Mouse (Mus musculus): ENCODE data around the gene 1700001J03Rik.

Gene 1700001J03Rik

GRCm38 (mm10) chr5:146185204-146185603 is at the start of gene 1700001J03Rik:
1700001J03Rik (minus strand) TSS chr5:146185304.
- in situ Hi-C loops (cut with MboI, MseI) = loop anchor here (5.0 kb wide), 1 partner anchor 117 kb away; no protein-coding TSS in a partner anchor

GRCm38 (mm10) chr5:146234336-146234735 is 49.2 kb upstream of the 1700001J03Rik start:
- in situ Hi-C loops (cut with MboI, MseI) = loop anchor here (25.0 kb wide), 1 partner anchor 853 kb away; the partner anchor contains the start of genes Lnx2 and Polr1d

- in situ Hi-C loops (cut with MboI, MseI) = loop anchor here (25.0 kb wide), 1 partner anchor 854 kb away; the partner anchor contains the start of genes Lnx2 and Polr1d
Observed at GRCm38 (mm10) chr5:146232816-146233215, 47.7 kb upstream of the 1700001J03Rik start.

DNA sequence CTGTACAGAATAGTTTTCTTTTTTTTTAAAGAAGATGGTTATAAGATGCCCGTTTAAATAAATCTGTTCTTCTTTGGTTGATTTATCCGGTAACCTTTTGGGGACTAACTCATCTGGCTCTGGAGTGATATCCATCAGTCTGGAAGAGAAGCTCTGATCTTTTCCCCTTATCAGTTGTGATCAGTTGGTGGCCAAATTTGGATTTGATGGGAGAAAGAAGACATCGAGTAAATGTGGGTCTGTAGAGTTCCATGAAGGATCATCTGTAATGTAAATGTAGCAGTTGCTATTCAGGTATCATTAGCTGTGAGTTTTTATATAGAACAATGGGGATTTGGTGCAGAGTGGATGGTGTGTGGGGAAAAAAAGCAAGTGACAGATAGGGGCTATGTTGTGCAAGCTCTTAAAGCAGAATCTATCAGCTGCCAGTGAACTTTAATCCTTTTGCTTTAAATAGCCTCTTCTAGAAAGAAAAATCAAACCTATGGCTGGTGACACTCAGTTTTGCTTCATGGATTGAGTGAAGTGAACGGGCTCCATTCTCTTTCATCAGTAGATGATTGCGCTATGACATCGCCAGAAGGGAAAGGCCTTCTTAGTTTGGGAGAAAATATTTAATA is 47.1 kb upstream of the 1700001J03Rik start:
- in situ Hi-C loops (cut with MboI, MseI) = loop anchor here (25.0 kb wide), 1 partner anchor 855 kb away; the partner anchor contains the start of genes Lnx2 and Polr1d

DNA sequence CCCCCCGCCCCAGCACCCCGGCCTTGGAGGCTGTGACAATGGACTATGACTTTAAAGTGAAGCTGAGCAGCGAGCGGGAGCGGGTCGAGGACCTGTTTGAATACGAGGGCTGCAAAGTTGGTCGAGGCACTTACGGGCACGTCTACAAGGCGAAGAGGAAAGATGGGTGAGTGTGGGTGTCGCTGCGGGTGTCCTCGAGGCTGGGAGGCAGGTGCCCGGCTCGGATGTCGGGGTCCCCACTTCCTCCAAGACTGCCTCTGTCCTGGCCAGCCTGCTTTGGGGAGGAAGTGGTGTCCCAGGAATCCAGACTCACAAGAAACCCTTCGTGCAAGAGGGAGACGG is 46.5 kb upstream of the 1700001J03Rik start:
- in situ Hi-C loops (cut with MboI, MseI) = loop anchor here (25.0 kb wide), 1 partner anchor 856 kb away; the partner anchor contains the start of genes Lnx2 and Polr1d

DNA sequence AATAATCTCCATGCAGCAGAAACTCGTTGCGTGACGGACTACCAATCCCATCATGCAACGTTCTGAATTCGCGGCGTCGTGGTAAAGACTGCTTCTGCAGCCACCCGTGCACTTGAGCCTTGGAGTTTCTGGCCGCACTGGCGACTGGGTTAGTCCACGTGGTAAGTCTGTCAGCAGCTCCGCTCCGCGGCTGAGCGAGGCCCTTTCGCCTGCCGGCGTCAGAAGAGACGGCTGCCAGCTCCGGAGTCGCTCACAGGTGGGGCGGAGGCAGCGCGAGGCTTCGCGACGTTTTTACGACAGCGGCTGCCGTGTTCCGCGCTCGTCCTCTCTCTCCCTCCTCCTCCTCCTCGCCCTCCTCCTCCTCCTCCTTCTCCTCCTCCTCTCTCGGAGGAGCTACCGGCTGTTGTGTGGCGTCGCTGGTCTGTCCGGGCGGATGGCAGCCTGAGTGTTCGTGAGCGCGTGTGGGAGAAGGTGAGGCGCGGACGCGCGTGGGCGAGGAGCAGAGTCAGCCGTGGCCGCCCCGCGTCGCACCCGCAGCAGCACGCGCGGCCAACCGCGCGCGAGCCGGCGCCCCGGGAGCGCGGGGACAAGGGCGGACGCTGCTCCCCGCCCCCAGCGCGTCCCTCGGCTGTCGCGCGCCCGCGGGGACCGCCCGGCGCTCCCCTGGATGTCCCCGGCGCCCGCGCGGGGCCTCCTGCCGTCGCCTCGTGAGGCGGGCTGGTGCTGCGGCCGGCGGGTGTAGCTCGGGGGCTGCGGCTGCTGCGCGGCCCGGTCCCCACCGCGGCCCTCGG is 46.0 kb upstream of the 1700001J03Rik start, which contains the start of gene Cdk8:
Cdk8 (plus strand) TSS at position 367 of the 791 bp plus-strand sequence.
- in situ Hi-C loops (cut with MboI, MseI) = loop anchor here (25.0 kb wide), 1 partner anchor 856 kb away; the partner anchor contains the start of genes Lnx2 and Polr1d

GRCm38 (mm10) chr5:146229869-146230650 is 45.0 kb upstream of the 1700001J03Rik start:
- in situ Hi-C loops (cut with MboI, MseI) = loop anchor here (10.0 to 25.0 kb wide), 2 partner anchors 857 to 1635 kb away; partner anchors contain the start of genes Lnx2, Polr1d and Pomp

DNA sequence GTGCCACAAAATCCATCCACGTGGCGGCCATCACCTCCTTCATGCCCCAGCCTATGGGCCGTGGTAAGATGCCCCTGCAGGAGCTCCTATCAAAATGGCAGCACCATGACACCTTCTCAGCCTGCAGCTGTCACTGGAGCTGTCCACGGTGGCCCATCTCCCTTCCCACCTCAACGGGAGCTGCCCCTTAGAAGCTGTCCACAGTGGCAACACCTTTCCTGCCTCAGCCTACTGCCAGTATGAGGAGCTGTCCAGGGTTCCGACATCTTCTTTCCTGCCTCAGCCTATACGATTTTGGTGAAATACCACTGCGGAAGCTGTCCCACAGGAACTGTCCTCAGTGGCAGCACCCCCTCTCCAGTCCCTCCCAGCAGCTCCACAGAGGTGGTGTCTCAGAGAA is 42.4 kb upstream of the 1700001J03Rik start:
- in situ Hi-C loops (cut with MboI, MseI) = loop anchor here (10.0 to 25.0 kb wide), 2 partner anchors 860 to 1637 kb away; partner anchors contain the start of genes Lnx2, Polr1d and Pomp

- in situ Hi-C loops (cut with MboI, MseI) = loop anchor here (10.0 to 25.0 kb wide), 2 partner anchors 564 to 1641 kb away; partner anchors contain the start of genes Pomp and Usp12
Observed at GRCm38 (mm10) chr5:146223786-146224185, 38.7 kb upstream of the 1700001J03Rik start.

- in situ Hi-C loops (cut with MboI, MseI) = loop anchor here (10.0 to 25.0 kb wide), 2 partner anchors 566 to 1643 kb away; partner anchors contain the start of genes Pomp and Usp12
Observed at GRCm38 (mm10) chr5:146221722-146222121, 36.6 kb upstream of the 1700001J03Rik start.

- in situ Hi-C loops (cut with MboI, MseI) = loop anchor here (10.0 to 25.0 kb wide), 2 partner anchors 566 to 1644 kb away; partner anchors contain the start of genes Pomp and Usp12
Observed at GRCm38 (mm10) chr5:146220879-146221714, 36.0 kb upstream of the 1700001J03Rik start, which contains the start of gene Rnf6. Rnf6 (minus strand) TSS chr5:146221555.

DNA sequence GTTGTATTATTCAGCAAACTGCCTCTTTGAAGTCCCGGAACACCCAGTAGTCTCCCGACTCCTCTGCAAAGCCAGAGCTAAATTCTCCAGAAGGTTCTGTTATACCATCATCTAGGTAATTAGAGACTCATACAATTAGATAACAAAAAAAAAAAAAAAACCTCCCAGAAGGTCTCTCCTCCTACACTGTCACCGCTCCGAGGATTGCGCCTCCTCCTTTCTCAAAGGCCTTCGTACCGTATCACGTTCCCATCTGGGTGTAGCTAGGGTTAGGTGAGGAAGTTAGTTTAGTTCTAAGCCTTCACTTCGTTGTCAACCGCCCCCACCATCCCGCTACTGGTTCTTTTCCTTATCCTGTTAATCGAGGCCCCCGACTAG is 35.4 kb upstream of the 1700001J03Rik start:
- in situ Hi-C loops (cut with MboI, MseI) = loop anchor here (10.0 to 25.0 kb wide), 2 partner anchors 567 to 1644 kb away; partner anchors contain the start of genes Pomp and Usp12

DNA sequence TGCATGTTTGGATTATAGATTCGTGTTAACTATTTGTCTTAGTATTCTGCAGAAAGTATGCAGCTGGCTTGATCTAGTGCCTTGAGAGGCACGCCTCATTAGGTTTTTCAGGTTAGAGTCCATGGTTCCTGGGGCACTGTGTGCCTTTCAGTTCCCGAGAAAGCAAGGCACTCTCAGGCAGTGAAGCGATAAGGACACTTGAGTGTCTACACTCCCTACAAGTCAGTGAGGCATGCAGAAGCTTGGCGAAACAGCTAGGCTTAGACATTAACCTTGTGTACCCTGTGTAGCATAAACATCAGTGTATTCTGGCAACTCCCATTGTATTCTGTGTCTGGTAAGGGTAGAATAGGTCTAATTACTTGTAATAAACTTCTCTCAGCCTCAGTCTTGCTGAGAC is 20.4 kb upstream of the 1700001J03Rik start:
- in situ Hi-C loops (cut with MboI, MseI) = loop anchor here (25.0 kb wide), 1 partner anchor 582 kb away; the partner anchor contains the start of gene Usp12

GRCm38 (mm10) chr5:146203921-146204320 is 18.8 kb upstream of the 1700001J03Rik start:
- in situ Hi-C loops (cut with MboI, MseI) = loop anchor here (25.0 kb wide), 1 partner anchor 583 kb away; the partner anchor contains the start of gene Usp12

DNA sequence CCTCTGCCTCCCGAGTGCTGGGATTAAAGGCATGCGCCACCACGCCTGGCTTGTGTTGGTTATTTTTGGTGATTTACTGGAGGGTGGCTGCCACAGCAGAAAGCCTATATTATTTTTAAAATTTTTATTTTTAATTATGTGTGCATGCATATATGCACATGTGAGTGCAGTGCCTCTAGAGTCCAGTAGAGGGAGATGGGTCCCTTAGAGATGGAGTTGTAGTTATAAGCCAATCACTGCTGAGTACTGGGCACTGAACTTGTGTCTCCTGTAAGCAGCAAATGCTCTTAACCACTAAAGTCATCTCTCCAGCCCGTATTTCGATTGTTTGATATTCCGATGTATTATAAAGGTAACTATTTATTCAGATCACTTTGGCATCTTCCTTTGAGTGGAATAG is 15.5 kb upstream of the 1700001J03Rik start:
- in situ Hi-C loops (cut with MboI, MseI) = loop anchor here (25.0 kb wide), 1 partner anchor 587 kb away; the partner anchor contains the start of gene Usp12

DNA sequence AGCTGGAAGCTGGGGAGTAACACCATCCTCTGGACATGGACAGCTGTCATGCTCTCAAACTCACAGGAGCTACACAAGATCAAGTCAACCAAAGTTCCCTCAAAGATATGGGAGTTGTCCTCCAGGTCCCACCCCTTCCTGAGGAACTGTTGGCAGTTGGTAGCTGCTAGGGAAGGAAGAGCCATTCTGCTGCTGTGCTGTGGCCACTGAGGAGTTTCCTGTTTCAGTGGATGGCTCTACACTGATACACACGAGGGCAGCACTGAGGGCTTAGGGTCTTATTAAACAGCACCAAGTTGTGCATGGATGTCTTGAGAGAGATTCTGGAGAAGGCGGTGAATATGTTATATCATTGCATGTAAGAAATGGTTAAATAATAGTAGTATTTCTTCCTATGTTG is 14.4 kb upstream of the 1700001J03Rik start:
- in situ Hi-C loops (cut with MboI, MseI) = no loop called here

- in situ Hi-C loops (cut with MboI, MseI) = no loop called here
Observed at GRCm38 (mm10) chr5:146199073-146199472, 14.0 kb upstream of the 1700001J03Rik start.

GRCm38 (mm10) chr5:146193360-146193759 is 8.3 kb upstream of the 1700001J03Rik start:
- in situ Hi-C loops (cut with MboI, MseI) = no loop called here

GRCm38 (mm10) chr5:146190501-146191269 is 5.6 kb upstream of the 1700001J03Rik start:
- in situ Hi-C loops (cut with MboI, MseI) = no loop called here

Data from T-helper 1 cell (primary cell).